Mouse (Mus musculus) granulocyte monocyte progenitor cell, adult 5-6 weeks (primary cell): ENCODE measurements around the gene Tmprss11d. TPM values are rescaled to one million over a fixed set of nuclear protein-coding genes. Genes with fewer than 3 reads are reported as not detected.
"Not testable (repeated sequence)": the region's sequence is repeated elsewhere in the genome, so short reads cannot be mapped to it uniquely, and the experiment has no call there.

Experiments used
- ATAC-seq: replicated peaks from 2 replicates; pipeline ENCODE4 v1.8.0; 2016; ENCODE audit warnings: mild to moderate bottlenecking, moderate TSS enrichment, inconsistent platforms; ENCODE audit not compliant: poor library complexity, severe bottlenecking
- total RNA-seq, 2 experiments: library from RNA; stranded (forward) in 1 of 2; stranded (reverse) in 1 of 2; fragments of 200-712, 200-1000 nt in 1 of 2; fragments of >200 nt in 1 of 2; fragmentation: Nextera tagmentation in 1 of 2; gene quantifications; 2 replicates each; pipeline ENCODE4 v1.2.3; 2014 to 2017

Tmprss11d gene
- not detected in 2 replicates for total RNA-seq (2014; fragmentation: Nextera tagmentation)
- total RNA-seq (2017), result not detected in 2 replicates

DNA sequence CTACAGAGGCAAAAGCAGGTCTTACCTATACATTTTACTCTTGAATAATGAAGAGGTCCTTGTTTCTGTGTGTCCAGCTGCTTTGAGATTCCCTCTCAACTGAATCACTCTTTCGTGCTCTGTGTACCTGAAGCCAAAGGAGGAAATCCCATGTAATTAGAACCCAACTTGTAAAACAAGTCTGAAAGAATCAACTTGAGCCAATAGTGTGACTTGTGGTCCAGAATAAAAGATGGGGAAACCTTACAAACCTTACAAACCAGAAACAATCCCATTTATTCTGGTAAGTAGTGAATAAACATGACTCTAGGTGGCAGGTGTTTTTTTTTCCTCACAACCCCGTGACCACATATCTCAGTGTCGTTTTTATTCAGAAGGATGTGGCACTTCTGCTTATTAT is at the start of gene Tmprss11d:
Gene Tmprss11d (minus strand): TSS at position 101 of the 400 bp plus-strand sequence.
- ATAC-seq, result no peak

DNA sequence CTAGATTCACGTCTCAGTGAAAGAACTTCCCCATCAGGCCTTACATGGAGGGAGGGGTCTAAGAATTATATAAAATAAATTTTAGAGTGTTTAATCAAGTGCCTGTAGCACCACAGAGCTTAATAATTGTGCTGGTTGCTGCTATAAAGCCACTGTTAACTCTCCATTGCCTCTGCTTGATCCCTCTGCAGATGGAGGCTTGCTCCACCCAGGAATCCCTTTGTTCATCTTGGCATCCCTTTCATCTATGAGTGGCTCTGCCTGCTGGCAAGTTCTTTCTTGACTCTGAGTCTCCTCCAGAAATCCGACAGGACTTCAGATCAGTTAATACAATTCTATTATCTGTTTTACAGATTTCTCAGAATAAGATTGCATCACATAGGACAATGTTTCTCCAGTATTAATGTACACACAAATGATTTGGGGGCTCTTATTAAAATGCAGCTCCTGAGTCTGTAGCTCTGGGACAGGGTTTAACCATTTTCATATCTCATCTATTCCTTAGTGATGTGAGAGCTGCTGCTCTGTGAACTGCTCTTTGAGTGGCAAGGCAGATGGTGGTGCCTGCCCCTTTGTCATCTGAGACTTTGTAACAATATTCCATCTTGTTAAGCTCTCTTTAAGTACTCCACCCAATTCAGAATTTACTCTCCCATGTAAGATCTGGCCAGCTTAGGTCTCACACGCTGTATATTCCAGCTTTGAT is 48.3 kb upstream of the Tmprss11d start:
- no peak for ATAC-seq

DNA sequence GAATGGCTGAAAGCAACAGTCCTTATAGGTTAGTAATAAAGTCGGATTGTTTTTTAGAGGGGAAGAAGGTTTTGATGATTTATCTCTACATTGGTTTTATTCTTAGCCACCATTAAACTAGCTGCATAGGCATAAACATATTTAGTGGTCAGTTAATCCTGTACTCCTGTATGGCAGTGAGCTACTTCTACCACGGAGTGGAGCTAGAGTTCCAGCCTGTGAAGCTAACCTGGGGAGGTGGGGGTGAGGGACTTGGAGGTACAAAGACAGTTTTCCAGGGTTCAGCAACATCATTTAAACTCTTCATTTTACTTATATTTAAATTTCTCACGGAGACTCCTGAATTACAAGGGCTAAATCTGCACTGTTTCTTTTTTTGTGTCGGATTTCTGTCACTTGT is 46.3 kb upstream of the Tmprss11d start:
- ATAC-seq, result no peak

DNA sequence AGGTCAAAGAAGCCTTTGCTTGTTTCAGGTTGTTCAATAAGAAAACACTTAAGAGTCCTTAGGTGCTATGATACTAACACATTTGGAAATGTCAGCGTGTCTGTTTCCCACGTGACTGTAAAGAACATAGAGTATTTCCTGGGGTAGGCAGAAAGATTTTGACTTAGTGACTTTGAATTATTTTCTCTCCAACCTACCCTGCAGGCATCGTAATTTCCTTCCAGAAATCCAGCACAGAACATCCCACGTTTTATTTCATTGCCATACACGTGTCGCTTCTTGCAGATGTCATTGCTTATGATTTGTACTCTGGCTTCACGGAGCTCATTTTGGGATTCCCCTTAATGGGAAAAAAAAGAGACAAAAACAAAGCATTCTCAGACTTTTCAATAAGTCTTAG is 41.1 kb upstream of the Tmprss11d start:
- ATAC-seq, result no peak

DNA sequence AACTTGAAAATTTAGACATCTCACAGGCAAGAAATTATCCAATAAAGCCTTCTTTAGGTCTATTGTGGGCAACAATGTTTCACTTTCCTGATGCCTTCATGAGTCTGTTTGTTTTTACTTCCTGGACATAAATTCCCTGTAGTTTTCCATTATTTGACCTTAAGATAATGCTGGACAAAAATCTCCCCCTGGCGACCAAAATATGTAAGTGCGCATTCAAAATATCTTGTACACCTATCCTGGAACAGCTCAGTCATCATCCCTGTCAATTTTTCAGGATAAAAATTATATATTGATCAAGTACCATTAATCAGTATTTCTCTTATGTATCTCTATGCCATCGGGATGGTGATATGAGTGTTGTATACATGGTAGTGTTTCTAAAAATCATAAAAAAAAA is 37.6 kb upstream of the Tmprss11d start:
- peak; percentile 44; the same call in 1 of the 2 replicates for ATAC-seq

DNA sequence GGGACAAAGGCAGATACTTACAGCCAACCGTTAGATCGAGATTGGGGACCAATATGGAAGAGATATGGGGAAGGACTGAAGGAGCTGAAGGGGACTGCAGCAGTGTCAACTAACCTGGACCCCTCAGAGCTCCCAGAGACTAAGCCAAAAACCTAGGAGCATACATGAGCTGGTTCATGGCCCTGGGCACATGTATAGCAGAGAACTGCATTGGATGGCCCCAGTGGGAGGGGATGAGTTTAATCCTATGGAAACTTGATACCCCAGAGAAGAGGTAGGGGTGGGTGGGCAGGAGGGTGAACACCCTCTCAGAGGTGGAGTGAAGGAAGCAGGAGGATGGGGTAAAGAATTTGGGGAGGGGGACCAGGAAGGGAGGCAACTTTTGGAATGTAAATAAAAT is 34.7 kb upstream of the Tmprss11d start:
- no peak for ATAC-seq

DNA sequence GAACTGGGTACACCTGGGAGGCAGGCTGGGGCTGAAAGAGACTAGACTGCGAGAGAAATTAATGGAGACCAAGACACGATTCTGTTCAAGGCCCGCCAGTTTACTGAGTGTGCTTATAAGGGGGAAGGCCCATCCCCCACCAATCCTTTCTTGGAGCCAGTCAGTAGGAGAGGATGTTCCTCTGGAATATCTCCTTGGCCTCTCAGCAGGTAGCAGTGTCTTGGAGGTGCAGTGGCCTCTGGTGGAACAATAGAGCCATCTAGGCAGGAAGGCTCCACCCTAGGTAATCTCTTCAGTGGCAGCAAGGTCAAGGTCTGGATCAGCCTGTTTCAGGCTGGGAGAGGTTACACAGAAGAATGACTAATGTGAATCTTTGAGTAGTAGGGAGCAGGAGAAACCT is 34.0 kb upstream of the Tmprss11d start:
- no peak for ATAC-seq

DNA sequence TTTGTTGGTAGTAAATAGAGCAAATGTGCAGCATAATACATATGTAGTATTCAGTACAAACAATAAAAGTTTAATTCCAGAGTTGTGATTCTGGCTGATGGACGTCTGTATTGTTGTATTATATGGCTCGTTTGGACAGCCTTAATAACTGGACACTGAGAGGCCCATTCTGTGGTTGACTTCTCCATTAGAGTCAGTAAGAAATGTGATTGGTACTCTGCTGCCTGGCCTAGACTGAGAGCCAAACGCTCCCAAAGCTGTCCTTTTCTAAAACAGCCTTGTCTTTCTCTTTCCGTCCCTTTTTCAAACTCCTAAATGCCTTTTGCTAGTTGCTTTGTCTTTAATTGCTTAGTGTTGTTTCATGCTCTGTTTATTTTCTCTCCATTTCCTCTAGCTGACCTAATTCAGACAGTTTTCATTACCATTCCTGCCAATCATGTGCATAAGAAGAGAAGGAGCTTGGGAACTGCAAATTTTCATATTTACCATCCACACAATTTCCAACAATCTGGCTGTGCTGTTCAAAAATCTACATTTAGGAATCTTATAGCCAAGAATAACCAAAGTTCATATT is 13.7 kb downstream of the Tmprss11d start:
- ATAC-seq, result no peak

DNA sequence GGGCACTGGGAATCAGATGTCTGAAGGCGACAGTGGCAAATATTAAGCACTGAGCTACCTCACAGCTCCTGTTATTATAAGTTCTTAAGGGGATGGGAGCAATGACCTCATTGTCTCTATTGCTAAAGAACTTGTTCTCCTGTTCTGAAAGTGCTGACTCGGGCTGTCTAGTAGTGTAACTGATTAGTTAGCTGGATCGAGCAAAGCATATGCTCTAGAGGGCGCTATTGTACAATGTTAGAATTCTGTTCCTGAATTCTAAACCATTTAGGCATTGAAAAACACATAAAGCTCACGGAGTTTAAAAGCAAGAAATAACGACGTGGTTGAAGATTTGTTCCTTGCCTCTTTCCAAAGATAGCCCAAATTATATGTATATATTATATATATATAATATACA is 20.3 kb downstream of the Tmprss11d start:
- peak; percentile 42; the same call in 1 of the 2 replicates for ATAC-seq

DNA sequence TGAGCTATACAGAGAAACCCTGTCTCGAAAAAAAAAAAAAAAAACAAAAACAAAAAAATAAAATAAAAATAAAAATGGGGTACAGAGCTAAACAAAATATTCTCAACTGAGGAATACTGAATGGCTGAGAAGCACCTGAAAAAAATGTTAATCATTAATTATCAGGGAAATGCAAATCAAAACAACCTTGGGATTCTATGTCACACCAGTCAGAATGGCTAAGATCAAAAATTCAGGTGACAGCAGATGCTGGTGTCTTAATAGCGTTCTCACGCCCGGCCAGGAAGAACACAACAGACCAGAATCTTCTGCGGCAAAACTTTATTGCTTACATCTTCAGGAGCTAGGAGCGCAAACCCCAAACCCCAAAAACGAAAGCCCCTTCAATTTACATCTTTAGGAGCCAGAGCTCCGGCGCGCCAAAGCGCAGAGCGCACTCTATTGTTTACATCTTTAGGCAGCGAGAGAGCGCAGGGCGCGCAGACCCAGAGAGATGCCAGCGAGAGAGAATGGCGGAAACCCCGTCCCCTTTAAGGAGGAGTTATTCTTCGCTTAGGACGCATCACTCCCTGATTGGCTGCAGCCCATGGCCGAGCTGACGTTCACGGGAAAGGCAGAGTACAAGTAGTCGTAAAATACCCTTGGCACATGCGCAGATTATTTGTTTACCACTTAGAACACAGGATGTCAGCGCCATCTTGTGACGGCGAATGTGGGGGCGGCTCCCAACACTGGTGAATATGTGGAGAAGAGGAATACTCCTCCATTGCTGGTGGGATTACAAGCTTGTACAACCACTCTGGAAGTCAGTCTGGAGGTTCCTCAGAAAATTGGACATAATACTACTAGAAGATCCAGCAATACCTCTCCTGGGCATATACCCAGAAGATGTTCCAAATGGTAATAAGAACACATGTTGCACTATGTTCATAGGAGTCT is 54.9 kb downstream of the Tmprss11d start:
- ATAC-seq, result not testable (repeated sequence)

DNA sequence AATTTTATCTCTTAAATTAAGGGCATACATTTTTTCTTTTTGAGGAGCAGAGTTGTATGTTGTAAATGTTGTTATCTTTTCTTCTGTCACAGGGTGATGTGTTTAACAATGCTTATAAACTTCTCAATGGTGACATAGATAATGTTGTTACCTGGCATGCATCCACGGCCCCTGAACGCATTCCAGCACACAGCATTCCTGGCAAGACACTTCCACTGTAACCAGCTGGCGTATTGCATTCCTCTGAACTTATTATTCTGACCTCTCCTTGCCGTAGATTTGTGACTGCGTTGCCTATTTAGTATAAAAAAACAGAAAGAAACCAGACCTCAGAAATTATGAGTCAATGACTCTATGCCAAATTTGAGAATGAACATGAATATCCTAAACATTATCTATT is 67.1 kb downstream of the Tmprss11d start:
- no peak for ATAC-seq

DNA sequence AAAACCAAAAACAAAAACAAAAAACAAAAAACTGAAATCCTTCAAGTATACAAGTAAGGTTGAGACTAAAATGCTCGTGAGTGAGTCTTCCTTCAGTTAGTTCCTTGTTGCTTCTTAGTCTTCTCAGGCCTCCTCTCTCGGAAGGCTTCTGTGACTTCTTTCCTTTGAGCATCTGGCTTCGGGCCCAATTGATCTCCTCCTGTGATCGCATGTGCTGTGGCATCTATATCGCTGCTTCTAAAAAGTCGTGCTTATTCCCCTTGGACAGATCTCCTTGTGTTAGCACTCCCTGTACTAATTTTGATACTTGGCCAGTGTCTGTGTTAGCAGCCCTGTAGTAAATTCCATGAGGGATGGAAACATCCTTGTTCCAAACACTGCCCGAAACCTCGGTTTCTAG is 69.3 kb downstream of the Tmprss11d start:
- ATAC-seq, result no peak

DNA sequence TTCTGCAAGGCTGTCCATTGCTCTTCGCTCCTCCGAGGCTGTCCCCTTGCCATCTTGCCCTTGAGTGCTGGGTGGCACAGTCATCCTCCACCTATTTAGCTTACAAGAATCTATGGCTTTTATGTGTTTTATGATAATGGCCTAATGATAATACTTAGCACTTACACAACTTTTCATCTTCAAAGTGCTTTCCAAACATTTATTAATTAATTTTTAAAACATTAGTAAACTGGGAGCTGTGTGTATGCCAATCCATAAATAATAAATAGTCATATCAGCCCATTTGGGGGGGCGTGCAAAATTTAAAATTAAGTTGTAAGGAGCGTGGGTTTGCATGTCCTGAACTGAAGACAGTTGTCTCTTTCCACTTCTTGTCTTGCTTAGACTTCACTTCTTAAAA is 84.0 kb downstream of the Tmprss11d start, which contains the start of gene Tmprss11c:
Gene Tmprss11c (minus strand): TSS at position 101 of the 400 bp plus-strand sequence.
- ATAC-seq, result no peak

Other genes with a start within 250 kb of the Tmprss11d start
- gene Uba6, start 200.6 kb downstream of the Tmprss11d start, total RNA-seq (2014; fragmentation: Nextera tagmentation), result 14.7 and 24.4 TPM in 2 replicates
- 16.1 and 21.5 TPM in 2 replicates for gene Uba6, start 200.6 kb downstream of the Tmprss11d start, total RNA-seq (2017)
- not detected in 2 replicates for gene Gnrhr, start 175.5 kb downstream of the Tmprss11d start, total RNA-seq (2014; fragmentation: Nextera tagmentation)
- not detected in 2 replicates for gene Gnrhr, start 175.5 kb downstream of the Tmprss11d start, total RNA-seq (2017)
- gene Tmprss11c, start 84.1 kb downstream of the Tmprss11d start, total RNA-seq (2014; fragmentation: Nextera tagmentation), result not detected in 2 replicates
- not detected in 2 replicates for gene Tmprss11c, start 84.1 kb downstream of the Tmprss11d start, total RNA-seq (2017)
- gene Tmprss11a, start 95.6 kb upstream of the Tmprss11d start, total RNA-seq (2014; fragmentation: Nextera tagmentation), result not detected in 2 replicates
- gene Tmprss11a, start 95.6 kb upstream of the Tmprss11d start, total RNA-seq (2017), result not detected in 2 replicates
- not detected in 2 replicates for gene Tmprss11g, start 145.2 kb upstream of the Tmprss11d start, total RNA-seq (2014; fragmentation: Nextera tagmentation)
- gene Tmprss11g, start 145.2 kb upstream of the Tmprss11d start, total RNA-seq (2017), result not detected in 2 replicates